Mouse (Mus musculus): ENCODE results near the gene Ing2.

The Ing2 gene

GRCm38 (mm10) chr8:47634791-47635341, 40.5 kb downstream of the Ing2 start:
- in situ Hi-C loops (cut with MboI, MseI): no loop called here

- in situ Hi-C loops (cut with MboI, MseI): loop anchor here in 1 of 2 experiments (25.0 kb wide), 1 partner anchor 559 kb away; no protein-coding TSS in a partner anchor
Observed at GRCm38 (mm10) chr8:47621144-47621543, 54.2 kb downstream of the Ing2 start.
